Mouse (Mus musculus) WW6 (cell line): ENCODE results near the gene Sebox.

ENCODE experiments used
- DNase-seq: peaks from one replicate; pipeline ENCODE4 v3.0.0-alpha.2; 2013; ENCODE audit warnings: low read depth, low spot score

The Sebox gene

GRCm38 (mm10) chr11:78502909-78503650 is at the start of gene Sebox:
TSS of gene Sebox (plus strand) at chr11:78503447.
- no peak for DNase-seq

- DNase-seq, result peak; percentile 46
Observed at GRCm38 (mm10) chr11:78453675-78454074, 49.6 kb upstream of the Sebox start.

- DNase-seq, result peak; percentile 46
Observed at GRCm38 (mm10) chr11:78454276-78454675, 49.0 kb upstream of the Sebox start.

GRCm38 (mm10) chr11:78455308-78455707 is 47.9 kb upstream of the Sebox start:
- DNase-seq, result peak; percentile 45

- DNase-seq, result no peak
Observed at GRCm38 (mm10) chr11:78458740-78459139, 44.5 kb upstream of the Sebox start.

- DNase-seq, result no peak
Observed at GRCm38 (mm10) chr11:78461894-78462293, 41.4 kb upstream of the Sebox start.

GRCm38 (mm10) chr11:78462669-78463068 is 40.6 kb upstream of the Sebox start:
- DNase-seq, result no peak

GRCm38 (mm10) chr11:78463286-78464036 is 39.8 kb upstream of the Sebox start:
- DNase-seq, result no peak

- no peak for DNase-seq
Observed at GRCm38 (mm10) chr11:78465116-78465515, 38.1 kb upstream of the Sebox start.

- DNase-seq, result peak; percentile 75
Observed at GRCm38 (mm10) chr11:78465568-78466180, 37.6 kb upstream of the Sebox start, which contains the start of gene Slc46a1. TSS of gene Slc46a1 (plus strand) at chr11:78465697.

- no peak for DNase-seq
Observed at GRCm38 (mm10) chr11:78466242-78466912, 36.9 kb upstream of the Sebox start.

GRCm38 (mm10) chr11:78467515-78467914 is 35.7 kb upstream of the Sebox start:
- DNase-seq, result no peak

- no peak for DNase-seq
Observed at GRCm38 (mm10) chr11:78467932-78468331, 35.3 kb upstream of the Sebox start.

GRCm38 (mm10) chr11:78471326-78472103 is 31.7 kb upstream of the Sebox start:
- DNase-seq, result no peak

- no peak for DNase-seq
Observed at GRCm38 (mm10) chr11:78475289-78475688, 28.0 kb upstream of the Sebox start.

- DNase-seq, result no peak
Observed at GRCm38 (mm10) chr11:78483639-78484038, 19.6 kb upstream of the Sebox start.

- peak; percentile 81 for DNase-seq
Observed at GRCm38 (mm10) chr11:78488168-78488567, 15.1 kb upstream of the Sebox start.

- no peak for DNase-seq
Observed at GRCm38 (mm10) chr11:78490781-78491241, 12.4 kb upstream of the Sebox start.

GRCm38 (mm10) chr11:78495904-78496303 is 7.3 kb upstream of the Sebox start:
- DNase-seq, result no peak

GRCm38 (mm10) chr11:78497071-78497541 is 6.1 kb upstream of the Sebox start:
- DNase-seq, result no peak
